Mouse (Mus musculus) left cerebral cortex, postnatal 10 days (tissue): ENCODE measurements at regions not wholly inside any gene's neighbourhood (a gene's known extent, or its start where the extent isn't known, plus 50 kb on each side); places are given as distances from the start of the nearest gene placed in this dataset.

Source experiments
- DNase-seq, 2 experiments: peaks; one replicate each; pipeline ENCODE4 v3.0.0; 2021 to 2022; ENCODE audit warnings: low spot score in 2 of 2, mixed read lengths in 1 of 2; ENCODE audit errors: extremely low spot score in 1 of 2
- intact Hi-C: fragments of 180-260 bp; cut with DNase I; formaldehyde crosslinking; loops from one replicate; pipeline ENCODE4 v1.15.1; 2025

- intact Hi-C loops, result no loop called here
- no peak for DNase-seq
These were observed 153.8 kb upstream of the Kbtbd8 start for GRCm38 (mm10) chr6:94963204-94963603.

GRCm38 (mm10) chr6:94962411-94963087 is 154.5 kb upstream of the Kbtbd8 start:
- DNase-seq, result no peak
- intact Hi-C loops, result no loop called here

- intact Hi-C loops, result no loop called here
- DNase-seq, result no peak
These were observed 155.2 kb upstream of the Kbtbd8 start for GRCm38 (mm10) chr6:94961821-94962220.

- DNase-seq, result no peak
- intact Hi-C loops, result no loop called here
These were observed 159.1 kb upstream of the Kbtbd8 start for GRCm38 (mm10) chr6:94957990-94958389.

GRCm38 (mm10) chr6:94957172-94957668 is 159.8 kb upstream of the Kbtbd8 start:
- intact Hi-C loops, result no loop called here
- DNase-seq, result no peak

GRCm38 (mm10) chr6:94954580-94954979 is 162.5 kb upstream of the Kbtbd8 start:
- no peak for DNase-seq
- intact Hi-C loops, result no loop called here

- DNase-seq, result no peak
- intact Hi-C loops, result no loop called here
These were observed 163.4 kb upstream of the Kbtbd8 start for GRCm38 (mm10) chr6:94953658-94954057.

- intact Hi-C loops, result no loop called here
- DNase-seq, result no peak
These were observed 164.9 kb upstream of the Kbtbd8 start for GRCm38 (mm10) chr6:94951971-94952768.

- DNase-seq, result no peak
- intact Hi-C loops, result no loop called here
These were observed 166.1 kb upstream of the Kbtbd8 start for GRCm38 (mm10) chr6:94950944-94951343.

GRCm38 (mm10) chr6:94950319-94950718 is 166.7 kb upstream of the Kbtbd8 start:
- intact Hi-C loops, result no loop called here
- DNase-seq, result no peak

GRCm38 (mm10) chr6:94946352-94946900 is 170.6 kb upstream of the Kbtbd8 start:
- intact Hi-C loops, result no loop called here
- DNase-seq, result no peak

GRCm38 (mm10) chr6:94945715-94946114 is 171.3 kb upstream of the Kbtbd8 start:
- no peak for DNase-seq
- intact Hi-C loops, result no loop called here

GRCm38 (mm10) chr6:94944196-94944595 is 172.8 kb upstream of the Kbtbd8 start:
- intact Hi-C loops, result no loop called here
- no peak for DNase-seq

- intact Hi-C loops, result no loop called here
- no peak for DNase-seq
These were observed 178.1 kb upstream of the Kbtbd8 start for GRCm38 (mm10) chr6:94938949-94939348.

- intact Hi-C loops, result no loop called here
- no peak for DNase-seq
These were observed 180.8 kb upstream of the Kbtbd8 start for GRCm38 (mm10) chr6:94936206-94936605.

- DNase-seq, result no peak
- intact Hi-C loops, result no loop called here
These were observed 181.3 kb upstream of the Kbtbd8 start for GRCm38 (mm10) chr6:94935706-94936105.

GRCm38 (mm10) chr6:94927811-94928210 is 189.2 kb upstream of the Kbtbd8 start:
- DNase-seq, result no peak
- intact Hi-C loops, result no loop called here

GRCm38 (mm10) chr6:94926652-94927211 is 190.3 kb upstream of the Kbtbd8 start:
- DNase-seq, result no peak

GRCm38 (mm10) chr6:94925408-94925807 is 191.6 kb upstream of the Kbtbd8 start:
- no peak for DNase-seq
- intact Hi-C loops, result no loop called here

More at GRCm38 (mm10) chr6:94926652-94927211, 190.3 kb upstream of the Kbtbd8 start:
- intact Hi-C loops, result no loop called here
